Mouse (Mus musculus): Measurements from ENCODE around the gene Rgs14.

- TF ChIP-seq CTCF (conservative IDR thresholded peaks at IDR 0.05; ENCODE audit: low read length) (no peak), POU5F1 (IDR thresholded peaks at IDR 0.05; ENCODE audit: borderline replicate concordance, low read length) (no peak), NANOG (IDR thresholded peaks at IDR 0.05; ENCODE audit: borderline replicate concordance, low read length) (no peak)
Observed at GRCm38 (mm10) chr13:55368401-55368800, 1.1 kb upstream of the Rgs14 start.
